Mouse (Mus musculus) CD8-positive naive resting alpha-beta T cell, adult 2 months (primary cell): ENCODE measurements around the gene Med13l.

ENCODE experiments used
- DNase-seq, 2 experiments: peaks; one replicate each; pipeline ENCODE4 v3.0.0; 2022; ENCODE audit warnings: low read depth in 2 of 2, low spot score in 2 of 2

Gene Med13l

GRCm38 (mm10) chr5:118769143-118769542, 208.7 kb downstream of the Med13l start:
- no peak for DNase-seq

DNA sequence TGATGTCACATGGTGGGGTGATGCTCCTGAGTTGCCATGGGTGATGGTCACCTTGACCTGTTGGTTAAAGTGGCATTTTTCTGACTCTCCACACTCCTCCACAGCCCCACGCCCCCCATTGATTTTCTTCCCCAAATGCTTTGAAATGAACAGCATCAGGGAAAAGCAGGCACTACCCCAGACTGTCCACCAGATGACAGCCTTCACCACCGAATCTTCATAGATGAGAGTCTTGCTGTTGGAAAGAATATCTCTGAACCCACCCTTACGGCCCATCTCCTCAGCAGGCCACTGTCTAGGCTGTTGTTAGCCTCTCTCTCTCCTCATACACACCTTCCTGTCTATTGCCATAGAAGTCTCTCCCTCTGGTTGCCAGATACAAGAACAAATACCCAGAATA, 213.4 kb downstream of the Med13l start:
- DNase-seq, result peak in 1 of 2 experiments; percentile 11

DNA sequence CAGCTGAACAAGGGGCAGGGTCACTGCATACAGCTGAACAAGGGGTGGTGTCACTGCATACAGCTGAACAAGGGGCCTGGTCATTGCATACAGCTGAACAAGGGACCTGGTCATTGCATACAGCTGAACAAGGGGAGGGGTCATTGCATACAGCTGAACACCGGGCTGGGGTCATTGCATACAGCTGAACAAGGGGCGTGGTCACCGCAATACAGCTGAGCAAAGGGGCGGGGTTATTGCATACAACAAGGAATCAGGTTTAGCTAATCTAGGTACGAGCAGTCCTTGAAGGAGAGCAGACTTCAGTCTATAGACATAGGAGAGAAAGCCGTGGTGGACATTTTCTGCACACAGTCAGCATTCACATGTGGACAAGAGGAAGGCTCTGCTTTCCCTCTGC, 215.9 kb downstream of the Med13l start:
- DNase-seq, result no peak

GRCm38 (mm10) chr5:118781598-118781997, 221.1 kb downstream of the Med13l start:
- peak; percentile 48 to 58 for DNase-seq

DNA sequence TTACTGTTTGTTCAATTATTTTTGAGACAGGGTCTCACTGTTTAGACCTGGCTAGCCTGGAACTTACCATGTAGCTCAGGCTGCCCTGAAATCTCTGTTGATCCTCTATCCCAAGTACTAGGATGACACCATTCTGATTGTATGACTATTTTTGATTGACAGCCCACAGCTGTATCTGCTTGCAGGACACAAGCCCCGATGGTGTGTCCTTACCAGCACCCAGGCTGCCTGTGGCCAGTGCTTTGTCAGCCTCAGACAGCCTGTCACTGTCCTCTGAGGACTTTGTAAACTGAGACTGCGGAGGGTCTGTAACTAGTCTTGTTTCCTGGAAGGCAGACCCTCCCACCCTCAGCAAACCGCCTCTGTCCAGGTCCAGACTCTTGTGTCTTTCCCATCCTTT, 221.7 kb downstream of the Med13l start:
- DNase-seq, result no peak

DNA sequence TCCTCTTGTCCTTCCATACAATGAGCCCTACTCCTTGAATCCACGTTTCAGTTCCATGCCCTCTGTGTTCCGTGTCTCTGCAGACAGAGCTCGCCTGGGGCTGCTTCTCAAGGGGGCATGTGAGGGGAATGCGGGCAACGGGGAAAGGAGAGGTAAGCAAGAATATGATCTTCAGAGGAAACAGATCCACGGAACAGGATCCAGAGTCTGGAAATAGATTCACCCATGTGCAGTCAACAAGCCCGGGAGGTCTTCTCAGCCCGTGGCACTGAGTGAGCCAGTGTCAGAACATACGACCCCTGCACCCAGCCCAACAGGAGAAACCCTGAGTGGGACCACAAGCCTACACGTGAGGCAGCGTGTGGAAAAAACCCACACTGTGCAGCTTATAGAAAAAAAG, 228.7 kb downstream of the Med13l start:
- no peak for DNase-seq

DNA sequence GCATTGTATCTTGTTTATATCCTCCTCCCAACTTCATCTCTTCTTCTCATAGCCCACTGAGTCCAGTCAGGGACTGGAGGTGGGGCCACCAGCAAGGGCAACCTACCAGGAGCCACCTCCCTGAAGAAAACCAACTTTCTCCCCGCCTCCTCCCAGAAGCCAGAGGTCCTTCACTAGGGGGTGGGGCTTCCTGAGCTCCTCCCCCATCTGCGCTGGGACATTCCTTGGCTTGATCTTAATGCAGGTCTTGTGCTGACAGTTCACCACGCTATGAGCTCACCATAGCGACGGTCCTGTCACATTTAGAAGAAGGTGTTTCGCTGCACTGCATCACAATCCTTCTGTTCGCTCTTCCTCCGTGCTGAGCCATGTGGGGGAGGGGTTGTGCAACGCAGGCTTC, 229.3 kb downstream of the Med13l start:
- no peak for DNase-seq

- no peak for DNase-seq
These were observed 237.3 kb downstream of the Med13l start for GRCm38 (mm10) chr5:118797811-118798210.

DNA sequence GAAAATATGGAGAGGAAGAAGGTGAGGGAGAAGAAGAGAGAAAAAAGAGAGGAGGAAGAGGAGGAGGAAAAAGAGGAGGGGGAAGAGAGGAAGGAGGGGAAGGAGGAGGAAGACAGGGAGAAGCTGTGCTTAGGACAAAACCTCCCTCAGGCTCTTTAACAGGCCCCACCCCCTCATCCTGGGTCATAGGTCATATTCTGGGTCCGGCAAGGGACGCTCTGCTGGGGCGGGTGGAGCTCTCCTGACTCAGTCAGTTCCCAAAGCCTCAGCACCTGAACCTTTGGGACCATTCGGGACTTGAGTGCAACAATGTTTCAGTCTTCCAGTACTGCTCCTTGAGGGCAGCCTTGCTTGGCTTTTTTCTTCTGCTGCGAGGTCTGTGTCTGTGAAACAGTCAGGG, 241.1 kb downstream of the Med13l start:
- no peak for DNase-seq

DNA sequence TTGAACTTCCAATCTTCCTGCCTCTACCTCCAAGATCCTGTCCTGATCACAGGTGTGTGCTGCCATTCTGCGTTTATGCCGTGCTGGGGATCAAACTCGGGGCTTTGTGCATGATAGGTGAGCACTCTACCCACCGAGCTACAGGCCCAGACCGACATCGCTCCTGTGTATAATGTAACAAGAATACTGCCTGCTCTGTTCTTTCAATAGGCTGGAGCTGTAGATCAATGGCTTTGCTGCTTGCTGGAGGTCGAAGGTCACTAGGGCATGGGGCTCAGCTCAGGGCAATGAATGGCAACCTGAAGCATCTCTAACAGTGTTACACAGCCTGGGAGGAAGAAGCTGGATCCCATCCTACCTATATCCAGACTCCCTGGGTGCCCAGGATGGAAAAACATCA, 241.6 kb downstream of the Med13l start:
- no peak for DNase-seq

GRCm38 (mm10) chr5:118808946-118809345, 248.5 kb downstream of the Med13l start:
- no peak for DNase-seq

GRCm38 (mm10) chr5:118809588-118809987, 249.1 kb downstream of the Med13l start:
- DNase-seq, result no peak

GRCm38 (mm10) chr5:118811690-118812089, 251.2 kb downstream of the Med13l start:
- DNase-seq, result no peak

GRCm38 (mm10) chr5:118812421-118812820, 251.9 kb downstream of the Med13l start:
- DNase-seq, result no peak

DNA sequence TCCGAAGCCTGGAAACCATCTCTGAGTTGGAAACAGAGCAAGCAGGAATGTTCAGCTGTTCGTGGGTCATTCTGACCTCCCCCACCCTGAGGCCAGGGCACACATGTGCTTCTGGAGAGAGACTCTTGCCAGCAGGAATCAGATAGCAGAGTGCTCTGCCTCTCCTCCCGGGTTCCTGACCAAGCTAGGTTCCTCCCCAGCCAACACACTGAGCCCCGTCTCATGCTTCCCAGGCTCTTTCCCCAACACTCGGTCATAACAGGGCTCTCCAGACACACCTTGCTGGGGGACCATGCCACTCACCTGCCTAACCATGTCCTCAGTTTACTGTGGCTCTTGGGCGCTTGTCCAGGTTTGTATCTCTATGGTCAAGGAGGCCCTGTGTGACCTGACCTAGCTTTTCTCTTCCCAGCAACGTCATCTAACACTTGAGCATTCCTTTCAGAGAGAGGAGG, 252.5 kb downstream of the Med13l start:
- DNase-seq, result no peak

DNA sequence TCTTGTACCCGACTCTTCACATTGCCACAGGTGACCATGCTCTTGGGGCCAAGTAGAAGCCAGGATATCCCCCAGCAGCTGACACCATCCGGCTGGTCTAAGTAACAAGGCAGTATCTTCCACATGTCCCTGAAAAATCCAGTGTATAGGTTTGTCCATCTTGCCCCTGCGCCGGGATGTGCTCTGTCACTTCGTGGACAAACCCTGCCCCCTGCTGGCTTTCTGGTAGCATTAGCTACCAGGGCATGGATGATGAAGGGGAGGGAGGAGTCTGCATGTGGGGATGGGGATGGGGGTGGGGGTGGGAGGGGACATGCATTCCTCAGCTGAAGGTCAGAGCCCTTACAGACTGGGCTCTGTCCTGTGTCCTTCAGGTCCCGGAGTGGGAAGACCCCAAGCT, 253.6 kb downstream of the Med13l start:
- no peak for DNase-seq
